Mouse (Mus musculus) gastrocnemius, postnatal 14 days (tissue): ENCODE measurements around the gene Nt5dc3. TPM values are rescaled to one million over a fixed set of nuclear protein-coding genes. Genes with fewer than 3 reads are reported as not detected.

ENCODE experiments used
- DNase-seq: peaks from one replicate; pipeline ENCODE4 v3.0.0; 2021; ENCODE audit warnings: mixed read lengths
- intact Hi-C: fragments of 180-260 bp; cut with DNase I; formaldehyde crosslinking; loops from one replicate; pipeline ENCODE4 v1.15.1; 2025; ENCODE audit warnings: low total_unique reads
- total RNA-seq, 2 experiments: library from RNA; stranded (reverse); gene quantifications; 2 replicates each; pipeline ENCODE4 v1.2.3; 2021

The Nt5dc3 gene
- total RNA-seq, 2 experiments from 2014 or later, result 25.2 to 38.1 TPM

DNA sequence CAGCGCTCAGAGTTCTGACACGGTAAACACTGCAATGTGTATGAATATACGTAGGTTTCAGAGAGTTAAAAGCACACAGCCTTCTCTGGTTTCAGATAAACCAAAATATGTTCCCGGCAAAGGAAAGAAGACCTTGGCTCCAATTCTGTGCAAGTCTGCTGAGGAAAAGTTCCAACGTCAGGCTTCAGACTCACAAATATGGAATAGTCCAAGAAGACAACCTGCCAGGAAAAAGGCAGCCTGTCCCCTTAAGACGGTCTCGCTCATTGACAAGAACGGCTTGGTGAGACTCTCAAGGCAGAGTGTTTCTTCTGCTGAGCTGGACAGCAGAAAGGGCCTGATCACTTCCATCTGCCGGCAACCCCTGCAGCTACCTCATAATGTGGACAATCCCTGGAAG is 2.5 kb upstream of the Nt5dc3 start:
- intact Hi-C loops, result no loop called here
- no peak for DNase-seq

DNA sequence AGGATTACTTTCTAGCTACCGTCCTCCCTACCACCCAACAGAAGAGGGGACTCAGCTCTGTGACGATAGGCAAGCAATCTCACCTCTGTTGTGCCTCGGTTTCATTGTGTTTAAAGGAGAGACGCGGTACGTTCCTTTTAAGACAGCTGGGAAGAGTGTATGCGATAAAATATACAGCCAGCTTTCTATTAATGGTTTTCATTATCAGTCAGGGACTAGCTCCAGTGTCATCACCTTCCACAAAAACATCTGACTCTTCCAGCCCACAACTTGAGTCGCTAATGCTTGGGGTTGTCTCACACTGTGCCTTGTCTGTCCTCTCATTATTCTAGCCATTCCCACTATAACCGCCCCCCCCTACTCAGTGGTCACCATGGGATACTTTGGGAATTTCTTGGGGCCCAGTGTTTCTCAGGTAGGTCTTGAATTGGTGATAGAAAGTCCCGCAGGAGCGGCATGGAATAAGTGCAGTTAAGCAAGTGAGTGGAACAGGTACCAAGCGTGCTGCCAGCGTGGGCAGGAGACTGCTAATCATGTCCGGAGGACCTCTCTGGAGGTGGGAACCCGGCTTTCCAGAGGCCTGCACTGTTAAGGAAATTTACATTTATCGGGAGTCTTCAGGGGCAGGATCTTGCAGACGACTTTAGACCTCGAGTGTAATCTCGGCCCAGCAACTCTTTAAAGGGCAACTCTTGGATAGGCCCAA is 1.0 kb upstream of the Nt5dc3 start:
- no peak for DNase-seq
- intact Hi-C loops, result no loop called here

- peak; percentile 36 for DNase-seq
- intact Hi-C loops, result no loop called here
These were observed 431 bp downstream of the Nt5dc3 start for GRCm38 (mm10) chr10:86779117-86779755.

- intact Hi-C loops, result no loop called here
These were observed 1.2 kb downstream of the Nt5dc3 start for GRCm38 (mm10) chr10:86779816-86780500.

GRCm38 (mm10) chr10:86781641-86782040 is 2.8 kb downstream of the Nt5dc3 start:
- intact Hi-C loops, result no loop called here

More at GRCm38 (mm10) chr10:86779816-86780500, 1.2 kb downstream of the Nt5dc3 start:
- DNase-seq, result no peak

GRCm38 (mm10) chr10:86782656-86783055 is 3.9 kb downstream of the Nt5dc3 start:
- no peak for DNase-seq
- intact Hi-C loops, result no loop called here

More at GRCm38 (mm10) chr10:86781641-86782040, 2.8 kb downstream of the Nt5dc3 start:
- no peak for DNase-seq

DNA sequence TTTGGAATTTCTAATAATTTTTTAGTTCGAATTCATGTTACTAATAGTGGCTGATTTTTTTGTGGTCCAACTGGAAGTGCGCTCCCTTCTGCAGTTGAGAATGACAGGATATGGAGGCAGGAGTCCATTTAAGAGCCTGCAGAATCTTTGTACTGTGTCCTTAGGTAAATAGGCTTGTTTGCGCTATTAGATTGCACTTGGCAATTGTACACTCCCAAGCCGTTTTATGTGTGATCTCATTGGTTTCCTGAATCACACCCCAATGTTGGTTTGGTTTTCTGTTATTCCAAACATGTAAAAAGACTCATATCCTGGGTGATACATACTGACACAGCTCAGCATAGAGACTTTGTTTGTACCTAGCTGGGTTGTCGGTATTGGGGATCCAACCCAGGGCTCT is 4.8 kb downstream of the Nt5dc3 start:
- no peak for DNase-seq
- intact Hi-C loops, result no loop called here

DNA sequence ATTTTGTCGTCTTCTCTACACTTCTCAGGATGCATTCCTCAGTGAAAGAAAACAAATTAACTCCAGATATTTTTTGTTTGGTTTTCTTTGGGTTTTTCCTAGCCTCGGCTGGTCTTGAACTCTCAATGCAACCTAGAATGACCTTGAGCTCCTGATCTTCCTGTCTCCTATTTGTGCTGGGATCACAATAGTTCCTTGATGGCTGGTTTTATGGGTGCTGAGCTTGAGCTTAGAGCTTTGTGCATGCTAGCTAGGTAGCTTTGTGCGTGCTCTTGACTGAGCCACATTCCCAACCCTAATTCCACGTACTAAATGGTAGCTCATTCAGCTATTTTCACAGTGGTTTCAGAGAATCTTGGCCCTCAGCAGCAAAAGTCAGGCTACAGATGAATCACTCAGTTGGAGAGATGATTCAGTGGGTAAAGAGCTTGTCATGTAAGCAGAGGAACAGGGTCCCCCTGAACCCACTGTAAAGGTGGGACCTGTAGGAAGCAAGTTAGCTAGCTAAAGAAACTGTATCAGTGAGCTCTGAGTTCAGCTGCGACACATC is 5.4 kb downstream of the Nt5dc3 start:
- intact Hi-C loops, result no loop called here
- no peak for DNase-seq

- intact Hi-C loops, result no loop called here
- no peak for DNase-seq
These were observed 6.6 kb downstream of the Nt5dc3 start for GRCm38 (mm10) chr10:86785396-86785795.

DNA sequence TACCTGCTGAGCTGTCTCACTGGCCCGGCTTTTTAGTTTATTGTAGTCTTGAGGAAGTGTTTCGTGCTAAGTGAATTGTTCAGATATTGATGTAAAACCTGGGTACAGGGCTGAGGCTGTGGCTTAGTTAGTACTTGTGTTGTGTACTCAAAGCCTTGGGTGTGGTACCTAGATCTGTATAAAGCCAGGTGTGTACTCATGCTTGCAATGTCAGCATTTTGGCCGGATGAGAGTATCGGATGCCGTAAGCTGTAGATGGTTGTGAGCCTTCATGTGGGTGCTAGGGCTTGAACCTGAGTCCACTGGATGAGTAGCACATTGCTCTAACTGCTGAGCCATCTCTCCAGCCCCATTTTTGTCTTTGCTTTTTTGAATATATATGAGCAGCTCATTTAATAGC is 7.3 kb downstream of the Nt5dc3 start:
- intact Hi-C loops, result no loop called here
- DNase-seq, result no peak

- intact Hi-C loops, result no loop called here
- no peak for DNase-seq
These were observed 9.4 kb downstream of the Nt5dc3 start for GRCm38 (mm10) chr10:86788193-86788592.

DNA sequence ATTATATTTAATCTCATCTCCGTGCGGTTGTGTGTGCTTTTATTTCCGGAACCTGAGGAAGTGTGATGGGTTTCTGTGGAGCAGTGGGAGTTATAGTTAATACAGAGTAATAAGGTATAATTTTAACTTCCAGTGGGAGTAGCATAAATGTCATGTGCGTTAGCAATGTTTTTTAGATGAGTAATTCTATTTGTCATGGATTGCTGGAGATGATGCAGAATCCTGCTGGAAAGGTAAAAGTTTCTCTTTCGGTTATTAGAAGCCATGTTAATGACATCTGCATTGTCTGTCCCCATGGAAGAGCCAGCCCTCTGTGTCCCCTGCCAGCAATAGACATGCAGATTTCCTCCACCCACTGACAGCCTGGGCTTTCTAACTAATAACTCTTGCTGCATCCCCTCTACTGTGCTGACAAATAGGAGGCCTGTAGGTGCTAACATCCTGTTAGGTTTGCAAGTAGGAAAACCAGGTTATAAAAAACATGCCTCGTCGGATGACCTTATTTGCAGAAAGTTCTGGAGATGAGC is 10.4 kb downstream of the Nt5dc3 start:
- no peak for DNase-seq
- intact Hi-C loops, result no loop called here

DNA sequence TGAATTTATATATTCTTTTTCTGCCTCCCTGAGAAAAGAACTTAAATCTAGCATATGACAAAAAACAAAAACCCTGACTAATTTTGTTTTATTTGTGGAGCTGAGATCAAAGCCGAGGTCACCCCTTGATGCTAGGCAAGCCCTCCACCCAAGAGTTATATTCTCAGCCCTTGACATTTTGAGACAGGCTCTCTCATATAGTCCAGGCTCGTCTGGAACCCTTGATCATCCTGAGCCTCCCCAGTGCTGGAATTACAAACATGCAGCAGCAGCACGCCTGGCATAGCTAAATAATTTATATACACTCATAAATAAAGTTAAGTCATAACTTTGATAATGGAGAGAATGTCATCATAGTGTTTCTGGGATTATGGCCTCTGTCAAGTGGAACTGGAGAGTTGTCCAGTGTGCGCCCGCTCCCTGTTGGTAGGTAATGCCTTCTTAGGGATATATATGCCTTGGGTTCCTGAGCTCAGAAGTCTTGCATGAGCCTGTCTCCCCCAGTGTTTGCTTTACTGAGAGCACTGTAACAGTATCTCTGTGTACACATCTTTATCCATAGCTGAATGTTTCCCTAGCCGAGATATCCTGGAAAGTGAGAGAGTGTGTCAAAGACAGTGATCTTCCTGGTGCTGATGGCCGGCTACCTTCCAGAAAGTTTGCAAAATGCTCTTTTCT is 12.8 kb downstream of the Nt5dc3 start:
- intact Hi-C loops, result no loop called here

DNA sequence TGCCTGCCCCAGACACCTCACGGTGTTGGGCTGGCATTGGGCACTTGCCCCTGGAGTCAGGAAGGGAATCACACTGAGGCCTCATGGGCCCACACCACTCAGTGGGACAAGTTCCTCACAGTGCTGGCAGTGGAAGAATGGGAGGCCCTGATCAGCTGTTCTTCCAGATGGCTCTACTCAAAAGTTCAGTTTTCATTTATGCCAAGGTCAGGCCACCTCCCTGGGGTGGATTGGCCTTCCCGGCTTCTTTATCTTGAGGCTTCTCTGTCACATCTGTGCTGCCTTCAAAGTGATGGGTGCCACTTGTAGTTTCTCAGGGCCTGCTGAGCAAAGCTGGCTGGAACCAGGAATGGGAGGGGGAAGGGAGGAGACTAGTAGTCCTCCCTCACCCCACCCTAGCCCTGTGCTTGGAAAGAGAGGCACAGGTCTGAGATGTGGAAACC is 14.7 kb downstream of the Nt5dc3 start:
- no peak for DNase-seq

More for the DNA sequence above, 12.8 kb downstream of the Nt5dc3 start:
- no peak for DNase-seq

DNA sequence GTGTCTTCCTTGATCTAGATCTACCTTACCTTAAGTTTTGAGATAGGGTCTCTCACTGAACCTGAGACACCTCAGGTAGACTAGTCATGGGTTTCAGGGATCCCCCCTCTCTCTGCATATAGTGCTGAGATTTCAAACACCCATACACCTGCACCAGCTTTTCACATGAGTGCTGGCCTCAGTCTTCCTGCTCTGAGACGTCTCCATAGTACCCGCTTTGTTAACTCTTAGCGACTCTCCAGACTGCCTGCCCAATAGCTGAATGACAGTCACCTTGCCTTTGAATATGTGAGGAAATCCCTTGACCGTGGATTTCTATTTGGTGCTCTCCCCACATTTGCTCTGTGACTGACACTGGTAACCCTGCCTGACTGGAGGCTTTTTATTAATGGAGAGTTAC is 15.4 kb downstream of the Nt5dc3 start:
- intact Hi-C loops, result no loop called here
- DNase-seq, result no peak

More for the DNA sequence above, 14.7 kb downstream of the Nt5dc3 start:
- intact Hi-C loops, result no loop called here

- DNase-seq, result no peak
- intact Hi-C loops, result no loop called here
These were observed 16.2 kb downstream of the Nt5dc3 start for GRCm38 (mm10) chr10:86794794-86795535.

GRCm38 (mm10) chr10:86796073-86796741 is 17.4 kb downstream of the Nt5dc3 start:
- no peak for DNase-seq
- intact Hi-C loops, result no loop called here

DNA sequence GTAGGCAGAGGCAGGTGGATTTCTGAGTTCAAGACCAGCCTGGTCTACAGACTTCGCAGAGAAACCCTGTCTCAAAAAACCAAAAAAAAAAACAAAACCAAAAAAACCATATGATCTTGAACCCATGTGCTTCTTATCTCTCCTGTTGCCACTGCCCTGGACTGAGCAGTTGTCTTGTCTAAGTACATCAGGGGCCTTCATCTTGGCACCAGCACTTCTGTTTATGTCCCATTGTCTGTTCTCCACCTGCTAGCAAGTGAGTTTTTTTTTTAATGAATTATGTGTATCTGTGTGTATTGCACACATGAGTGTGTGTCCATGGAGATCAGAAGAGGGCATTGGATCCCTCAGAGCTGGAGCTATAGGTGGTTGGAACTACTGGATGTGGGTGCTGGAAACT is 28.6 kb downstream of the Nt5dc3 start:
- intact Hi-C loops, result no loop called here
- no peak for DNase-seq
